Mouse (Mus musculus): ENCODE results near the gene Tnni1.

- TF ChIP-seq POLR2A (IDR thresholded peaks at IDR 0.05; ENCODE audit: low read depth, low read length) (no peak), CTCF (IDR thresholded peaks at IDR 0.05; ENCODE audit: extremely low read depth, insufficient read depth, insufficient read length, insufficient replicate concordance) (no peak)
These were observed 33.8 kb downstream of the Tnni1 start for GRCm38 (mm10) chr1:135813071-135813470.
